Mouse (Mus musculus) erythroblast, embryonic 14.5 days (primary cell): Measurements from ENCODE around the gene Itk.

ENCODE experiments used
- GATA1 ChIP-seq: IDR thresholded peaks from 2 replicates; pipeline ENCODE4 v1.6.1; 2012; ENCODE audit warnings: low read length, inconsistent platforms, mixed read lengths
- TAL1 ChIP-seq: IDR thresholded peaks from 3 replicates; pipeline ENCODE4 v1.6.1; 2012; ENCODE audit warnings: low read length, inconsistent platforms, mixed read lengths

GRCm38 (mm10) chr11:46278140-46278539 is 111.2 kb downstream of the Itk start:
- TF ChIP-seq TAL1 (no peak), GATA1 (no peak)
